Mouse (Mus musculus) heart, postnatal 36 days (tissue): ENCODE measurements around the gene Tnfaip2. TPM values are rescaled to one million over a fixed set of nuclear protein-coding genes. Genes with fewer than 3 reads are reported as not detected.

Source experiments
- DNase-seq, 2 experiments: peaks; one replicate each; pipeline ENCODE4 v3.0.0; 2021 to 2022
- intact Hi-C: fragments of 180-260 bp; cut with DNase I; formaldehyde crosslinking; loops from one replicate; pipeline ENCODE4 v1.15.1; 2025
- total RNA-seq, 2 experiments: library from RNA; stranded (reverse); gene quantifications; 2 replicates each; pipeline ENCODE4 v1.2.3; 2021

Gene Tnfaip2
- total RNA-seq, 2 experiments from 2014 or later = 32.7 to 38.8 TPM

GRCm38 (mm10) chr12:111443011-111443870 is 972 bp downstream of the Tnfaip2 start:
- intact Hi-C loops = no loop called here
- peak in 1 of 2 experiments; percentile 51 for DNase-seq

- intact Hi-C loops = no loop called here
- DNase-seq = no peak
These were observed 1.9 kb downstream of the Tnfaip2 start for GRCm38 (mm10) chr12:111443921-111444831.

GRCm38 (mm10) chr12:111445161-111445889 is 3.1 kb downstream of the Tnfaip2 start:
- DNase-seq = no peak
- intact Hi-C loops = no loop called here

GRCm38 (mm10) chr12:111445890-111446613 is 3.8 kb downstream of the Tnfaip2 start:
- intact Hi-C loops = no loop called here

GRCm38 (mm10) chr12:111446745-111447144 is 4.5 kb downstream of the Tnfaip2 start:
- intact Hi-C loops = no loop called here
- no peak for DNase-seq

More at GRCm38 (mm10) chr12:111445890-111446613, 3.8 kb downstream of the Tnfaip2 start:
- no peak for DNase-seq

GRCm38 (mm10) chr12:111447350-111447749 is 5.1 kb downstream of the Tnfaip2 start:
- intact Hi-C loops = no loop called here
- DNase-seq = no peak

GRCm38 (mm10) chr12:111447898-111448760 is 5.9 kb downstream of the Tnfaip2 start:
- DNase-seq = no peak
- intact Hi-C loops = loop anchor here (1.0 kb wide), 1 partner anchor 16 kb away; no protein-coding TSS in a partner anchor

- DNase-seq = peak in 1 of 2 experiments; percentile 61
- intact Hi-C loops = loop anchor here (1.0 kb wide), 1 partner anchor 17 kb away; no protein-coding TSS in a partner anchor
These were observed 6.8 kb downstream of the Tnfaip2 start for GRCm38 (mm10) chr12:111448931-111449705.

GRCm38 (mm10) chr12:111450359-111450758 is 8.1 kb downstream of the Tnfaip2 start:
- intact Hi-C loops = no loop called here
- DNase-seq = peak; percentile 64 to 74

- no peak for DNase-seq
- intact Hi-C loops = no loop called here
These were observed 9.3 kb downstream of the Tnfaip2 start for GRCm38 (mm10) chr12:111451561-111451960.

GRCm38 (mm10) chr12:111454021-111454420 is 11.8 kb downstream of the Tnfaip2 start:
- intact Hi-C loops = no loop called here
- DNase-seq = no peak

- no peak for DNase-seq
- intact Hi-C loops = no loop called here
These were observed 12.4 kb downstream of the Tnfaip2 start for GRCm38 (mm10) chr12:111454543-111455280.

GRCm38 (mm10) chr12:111455311-111455846 is 13.1 kb downstream of the Tnfaip2 start:
- peak in 1 of 2 experiments; percentile 63 for DNase-seq
- intact Hi-C loops = no loop called here

- intact Hi-C loops = no loop called here
- no peak for DNase-seq
These were observed 13.6 kb downstream of the Tnfaip2 start for GRCm38 (mm10) chr12:111455860-111456259.

- intact Hi-C loops = loop anchor here (2.0 kb wide), 1 partner anchor 57 kb away; no protein-coding TSS in a partner anchor
- no peak for DNase-seq
These were observed 15.5 kb downstream of the Tnfaip2 start for GRCm38 (mm10) chr12:111457742-111458141.

- no peak for DNase-seq
- intact Hi-C loops = no loop called here
These were observed 21.3 kb downstream of the Tnfaip2 start for GRCm38 (mm10) chr12:111463570-111463969.

GRCm38 (mm10) chr12:111466369-111466768 is 24.1 kb downstream of the Tnfaip2 start:
- DNase-seq = no peak
- intact Hi-C loops = no loop called here
